Mouse (Mus musculus) spleen, adult 2 months (tissue): ENCODE measurements around the gene Gpr146. TPM values are rescaled to one million over a fixed set of nuclear protein-coding genes. Genes with fewer than 3 reads are reported as not detected.

ENCODE experiments used
- DNase-seq, 2 experiments: peaks; one replicate each; pipeline versions ENCODE4 v3.0.0 to v3.0.0-alpha.2; 2012 to 2021; ENCODE audit warnings: low spot score in 2 of 2, low read depth in 1 of 2
- H3K27ac ChIP-seq: fragments of 200-500 bp; 2 replicates; pipeline ENCODE4 v1.5.1; 2012; ENCODE audit warnings: low read length, inconsistent platforms; ENCODE audit not compliant: insufficient read depth
- H3K27me3 ChIP-seq: fragments of 200-500 bp; 2 replicates; pipeline ENCODE4 v1.6.1; 2012; ENCODE audit warnings: mild to moderate bottlenecking, moderate library complexity, low read length, inconsistent platforms; ENCODE audit not compliant: control insufficient read depth, insufficient read depth
- H3K36me3 ChIP-seq: fragments of 200-500 bp; 2 replicates; pipeline ENCODE4 v1.6.1; 2012; ENCODE audit warnings: mild to moderate bottlenecking, low read length, inconsistent platforms; ENCODE audit not compliant: control insufficient read depth, insufficient read depth
- H3K4me1 ChIP-seq: fragments of 200-500 bp; 2 replicates; pipeline ENCODE4 v1.6.1; 2011; ENCODE audit warnings: inconsistent platforms; ENCODE audit not compliant: control insufficient read depth, insufficient read depth, insufficient read length
- H3K4me3 ChIP-seq: fragments of 200-500 bp; 2 replicates; pipeline ENCODE4 v1.5.1; 2011; ENCODE audit warnings: mild to moderate bottlenecking, inconsistent platforms; ENCODE audit not compliant: insufficient read depth, insufficient read length; ENCODE audit errors: extremely low read depth
- CTCF ChIP-seq: fragments of 200-500 bp; IDR thresholded peaks from 2 replicates; pipeline ENCODE4 v1.5.1; 2011; ENCODE audit warnings: mild to moderate bottlenecking, inconsistent platforms; ENCODE audit not compliant: insufficient read depth, insufficient read length, insufficient replicate concordance; ENCODE audit errors: extremely low read depth
- POLR2A ChIP-seq: fragments of 200-500 bp; IDR thresholded peaks from 2 replicates; pipeline ENCODE4 v1.6.1; 2011; ENCODE audit warnings: low read depth, low read length, inconsistent platforms
- WGBS: fragments of 180-500 bp; shearing (Covaris S2); methylation state at CpG from one replicate; pipeline ENCODE4 v1.1.7; 2018; 5-methylcytosine and 5-hydroxymethylcytosine counted together
- polyA plus RNA-seq: library from polyadenylated mRNA; depleted of rRNA; stranded (reverse); fragments of >200 nt; gene quantifications from 2 replicates; pipeline ENCODE4 v1.2.3, GENCODE M21; 2012

Gene Gpr146
- polyA plus RNA-seq, 1 experiment = 32.2 TPM

GRCm38 (mm10) chr5:139432747-139433508 is 55.4 kb downstream of the Gpr146 start:
- no peak overlapping the region for H3K4me3 ChIP-seq
- H3K27ac ChIP-seq = no peak overlapping the region
- H3K4me1 ChIP-seq = no peaks in the 10 kb centered on the region
- no peak for TF ChIP-seq CTCF
- no peak for TF ChIP-seq POLR2A
- DNase-seq = no peak
- H3K27me3 ChIP-seq = no peaks in the 10 kb centered on the region
- H3K36me3 ChIP-seq = no peaks in the 10 kb centered on the region
- WGBS = 85% methylated on average over 7 of the region's 7 CpGs

GRCm38 (mm10) chr5:139433842-139434568 is 56.5 kb downstream of the Gpr146 start:
- WGBS = 86% methylated on average over 9 of the region's 9 CpGs
- no peaks in the 10 kb centered on the region for H3K27me3 ChIP-seq
- TF ChIP-seq POLR2A = no peak
- no peak for TF ChIP-seq CTCF
- no peak for DNase-seq
- no peak overlapping the region for H3K4me3 ChIP-seq
- H3K4me1 ChIP-seq = no peaks in the 10 kb centered on the region
- H3K36me3 ChIP-seq = no peaks in the 10 kb centered on the region
- H3K27ac ChIP-seq = no peak overlapping the region

- no peaks in the 10 kb centered on the region for H3K27me3 ChIP-seq
- WGBS = 83% methylated on average over 8 of the region's 8 CpGs
- DNase-seq = no peak
- TF ChIP-seq CTCF (no peak), POLR2A (no peak)
- H3K36me3 ChIP-seq = no peaks in the 10 kb centered on the region
- no peak overlapping the region for H3K27ac ChIP-seq
- H3K4me3 ChIP-seq = no peak overlapping the region
- no peaks in the 10 kb centered on the region for H3K4me1 ChIP-seq
Measured at GRCm38 (mm10) chr5:139434940-139435339, 57.4 kb downstream of the Gpr146 start.

- WGBS = 88% methylated on average over 4 of the region's 4 CpGs
- Histone ChIP-seq H3K27ac (no peak overlapping the region), H3K27me3 (no peaks in the 10 kb centered on the region), H3K36me3 (no peaks in the 10 kb centered on the region), H3K4me3 (no peak overlapping the region), H3K4me1 (no peaks in the 10 kb centered on the region)
- TF ChIP-seq CTCF (no peak), POLR2A (no peak)
- DNase-seq = no peak
Measured at GRCm38 (mm10) chr5:139437769-139438168, 60.3 kb downstream of the Gpr146 start.

- no peak overlapping the region for H3K27ac ChIP-seq
- H3K4me3 ChIP-seq = no peak overlapping the region
- no peaks in the 10 kb centered on the region for H3K4me1 ChIP-seq
Measured at GRCm38 (mm10) chr5:139438440-139438839, 60.9 kb downstream of the Gpr146 start.

GRCm38 (mm10) chr5:139440451-139440850 is 63.0 kb downstream of the Gpr146 start:
- 94% methylated on average over 5 of the region's 5 CpGs for WGBS
- Histone ChIP-seq H3K4me3 (no peak overlapping the region), H3K27me3 (no peaks in the 10 kb centered on the region), H3K4me1 (no peaks in the 10 kb centered on the region), H3K36me3 (no peaks in the 10 kb centered on the region), H3K27ac (no peak overlapping the region)
- no peak for DNase-seq
- TF ChIP-seq POLR2A = no peak
- no peak for TF ChIP-seq CTCF

More at GRCm38 (mm10) chr5:139438440-139438839, 60.9 kb downstream of the Gpr146 start:
- no peaks in the 10 kb centered on the region for H3K36me3 ChIP-seq
- WGBS = 89% methylated on average over 12 of the region's 12 CpGs
- H3K27me3 ChIP-seq = no peaks in the 10 kb centered on the region
- no peak for DNase-seq
- TF ChIP-seq CTCF (no peak), POLR2A (no peak)
